In genomic region chr16:63719235-63719634, GRCm38 (mm10) we compare ENCODE assay signal across 26 mouse cellular contexts.
"Had no signal": no experiment of that assay in that cellular context is flagged by ENCODE, and none has a peak within 500 bp of the region (broad histone marks: within the 10 kb centered on the region; RNA-seq: fewer than 3 reads in every experiment).

No protein-coding gene starts in this region.

- H3K4me1 ChIP-seq: heart, embryonic 13.5 days; heart, embryonic 15.5 days; hindbrain, embryonic 15.5 days; kidney, embryonic 15.5 days; limb, embryonic 13.5 days; limb, embryonic 15.5 days; liver, embryonic 12.5 days had no signal

- ATAC-seq: hindbrain, postnatal 0 days; intestine, embryonic 16.5 days; liver, embryonic 12.5 days had no signal

- H3K9me3 ChIP-seq: heart, embryonic 13.5 days; heart, embryonic 15.5 days; hindbrain, embryonic 15.5 days; kidney, embryonic 15.5 days; limb, embryonic 13.5 days; limb, embryonic 15.5 days; liver, embryonic 12.5 days had no signal

- H3K4me2 ChIP-seq: heart, embryonic 11.5 days; heart, embryonic 13.5 days; heart, embryonic 15.5 days; hindbrain, embryonic 15.5 days; kidney, embryonic 15.5 days; limb, embryonic 13.5 days; limb, embryonic 15.5 days; liver, embryonic 12.5 days had no signal

- DNase-seq: gastrocnemius, adult 2 months; gastrocnemius, postnatal 10 days; gastrocnemius, postnatal 25 days; heart, adult 2 months; heart, postnatal 14 days; heart, postnatal 36 days; kidney, adult 11 months; kidney, adult 2 months; kidney, adult 9 months; kidney, postnatal 14 days; kidney, postnatal 36 days; layer of hippocampus, adult 9-11 months; layer of hippocampus, postnatal 36 days; left cerebral cortex, postnatal 4 days had no signal

- H3K36me3 ChIP-seq: heart, embryonic 13.5 days; heart, embryonic 15.5 days; hindbrain, embryonic 15.5 days; kidney, embryonic 15.5 days; limb, embryonic 13.5 days; limb, embryonic 15.5 days; liver, embryonic 12.5 days had no signal

- H3K9ac ChIP-seq: heart, embryonic 13.5 days; heart, embryonic 15.5 days; hindbrain, embryonic 15.5 days; kidney, embryonic 15.5 days; limb, embryonic 13.5 days; limb, embryonic 15.5 days; liver, embryonic 12.5 days; liver, embryonic 14.5 days had no signal

- H3K4me3 ChIP-seq: gastrocnemius, adult 2 months; heart, adult 2 months; heart, embryonic 13.5 days; heart, embryonic 15.5 days; hindbrain, embryonic 15.5 days; kidney, embryonic 15.5 days; limb, embryonic 13.5 days; limb, embryonic 15.5 days; liver, embryonic 12.5 days had no signal

- H3K27ac ChIP-seq: gastrocnemius, adult 2 months; heart, adult 2 months; heart, embryonic 13.5 days; heart, embryonic 15.5 days; hindbrain, embryonic 15.5 days; hindbrain, postnatal 0 days; kidney, embryonic 15.5 days; kidney, postnatal 0 days; limb, embryonic 13.5 days; limb, embryonic 15.5 days; liver, embryonic 12.5 days; liver, embryonic 14.5 days had no signal

- H3K27me3 ChIP-seq: heart, embryonic 13.5 days; heart, embryonic 15.5 days; hindbrain, embryonic 15.5 days; kidney, embryonic 15.5 days; limb, embryonic 13.5 days; limb, embryonic 15.5 days; liver, embryonic 12.5 days had no signal
